Mouse (Mus musculus) heart, embryonic 11.5 days (tissue): ENCODE results near the gene Unkl. TPM values are rescaled to one million over a fixed set of nuclear protein-coding genes. Genes with fewer than 3 reads are reported as not detected.

Source experiments
- ATAC-seq: fragments of 200-750 bp; cut with Nextera tagmentation; replicated peaks from 2 replicates; pipeline ENCODE4 v1.8.0; 2017; ENCODE audit warnings: moderate library complexity; ENCODE audit not compliant: insufficient number of reproducible peaks, low FRiP score, low TSS enrichment
- H3K27ac ChIP-seq: fragments of 300-500 bp; sonication (generic); 2 replicates; pipeline ENCODE4 v1.5.1; 2014; ENCODE audit warnings: mild to moderate bottlenecking, low read depth, low read length
- H3K27me3 ChIP-seq: fragments of 300-500 bp; sonication (generic); 2 replicates; pipeline ENCODE4 v1.6.1; 2014; ENCODE audit warnings: mild to moderate bottlenecking, low read length, mixed read lengths; ENCODE audit not compliant: control insufficient read depth, insufficient read depth
- H3K36me3 ChIP-seq: fragments of 300-500 bp; sonication (generic); 2 replicates; pipeline ENCODE4 v1.6.1; 2014; ENCODE audit warnings: mild to moderate bottlenecking, low read length, moderate library complexity, mixed read lengths; ENCODE audit not compliant: control insufficient read depth, insufficient read depth
- H3K4me1 ChIP-seq: fragments of 300-500 bp; sonication (generic); 2 replicates; pipeline ENCODE4 v1.6.1; 2014; ENCODE audit warnings: low read length; ENCODE audit not compliant: control insufficient read depth, insufficient read depth
- H3K4me2 ChIP-seq: fragments of 300-500 bp; sonication (generic); 2 replicates; pipeline ENCODE4 v1.6.1; 2014; ENCODE audit warnings: mild to moderate bottlenecking, moderate library complexity
- H3K4me3 ChIP-seq: fragments of 300-500 bp; sonication (generic); 2 replicates; pipeline ENCODE4 v1.5.1; 2014; ENCODE audit warnings: low read depth, low read length
- H3K9ac ChIP-seq: fragments of 300-500 bp; sonication (generic); 2 replicates; pipeline ENCODE4 v1.6.1; 2014; ENCODE audit warnings: mild to moderate bottlenecking, low read depth, low read length, moderate library complexity
- H3K9me3 ChIP-seq: fragments of 300-500 bp; sonication (generic); replicated peaks from 2 replicates; pipeline ENCODE4 v1.6.1; 2016; ENCODE audit warnings: low read length; ENCODE audit not compliant: control insufficient read depth
- WGBS: fragments of 180-500 bp; shearing (Covaris S2); extraction: QIAGEN DNeasy Blood & Tissue Kit; methylation state at CpG from one replicate; pipeline ENCODE4 v1.1.7; 2014; ENCODE audit not compliant: insufficient replicate concordance; 5-methylcytosine and 5-hydroxymethylcytosine counted together
- microRNA-seq: library from miRNA; unstranded; fragments of <30 nt; microRNA quantifications from one replicate; pipeline ENCODE4, GENCODE M21; 2016; ENCODE audit warnings: borderline number of aligned reads
- polyA plus RNA-seq: library from polyadenylated mRNA; unstranded; fragments of >200 nt; fragmentation: Nextera tagmentation; extraction: Ambion mirVana; gene quantifications from 2 replicates; pipeline ENCODE4 v1.2.1, GENCODE M21; 2014

Unkl gene
- polyA plus RNA-seq, 1 experiment from 2014 or later: 3.2 TPM

DNA sequence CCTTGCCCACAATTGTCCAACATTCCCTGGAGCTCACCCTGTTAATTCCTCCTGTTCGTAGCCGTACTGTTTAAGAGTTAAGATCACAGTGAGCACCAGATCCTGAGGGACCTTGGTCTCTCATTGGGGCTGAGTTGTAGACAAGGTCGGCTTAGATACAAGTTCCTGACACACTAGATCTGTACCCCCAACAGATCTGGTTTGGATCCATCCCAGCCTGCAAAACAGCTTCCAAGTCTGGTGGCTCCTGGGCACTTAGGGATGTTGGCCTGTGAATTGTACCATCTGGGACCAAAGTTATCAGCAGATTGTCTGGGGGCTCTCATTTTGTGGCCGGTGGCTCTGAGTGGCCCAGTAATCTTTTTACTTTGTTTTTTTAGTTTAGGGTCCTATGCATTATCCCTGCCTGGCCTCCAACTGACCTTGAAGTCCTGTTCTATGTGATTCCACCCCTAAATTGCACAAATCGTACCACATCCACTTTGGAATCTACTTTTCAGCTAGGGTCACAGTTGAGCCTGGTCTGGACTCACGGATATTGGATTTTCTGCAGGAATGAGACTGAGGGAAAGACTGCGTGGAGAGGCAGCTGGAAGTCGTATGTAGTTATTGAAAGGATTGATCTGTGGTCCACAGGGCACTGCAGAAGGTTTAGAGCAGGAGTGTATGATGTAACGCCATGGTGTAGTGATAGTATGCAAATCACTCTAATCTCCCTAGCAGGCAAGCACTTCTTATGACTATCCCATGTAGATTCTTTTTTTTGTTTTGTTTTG, 86.6 kb downstream of the Unkl start, which contains the start of gene Ube2i:
Ube2i (minus strand) TSS at position 52 of the 776 bp plus-strand sequence.
- Histone ChIP-seq H3K9me3 (no peaks in the 10 kb centered on the region), H3K27me3 (no peaks in the 10 kb centered on the region), H3K4me2 (peak within 1 kb of the TSS; percentile 95), H3K27ac (peak within 1 kb of the TSS; percentile 99), H3K9ac (peak within 1 kb of the TSS; percentile 99), H3K4me3 (peak within 1 kb of the TSS; percentile 94), H3K36me3 (no peaks in the 10 kb centered on the region), H3K4me1 (peaks cover 18% of the 10 kb centered on the region)
- WGBS: 80% methylated on average over 9 of the region's 9 CpGs
- ATAC-seq: no peak

DNA sequence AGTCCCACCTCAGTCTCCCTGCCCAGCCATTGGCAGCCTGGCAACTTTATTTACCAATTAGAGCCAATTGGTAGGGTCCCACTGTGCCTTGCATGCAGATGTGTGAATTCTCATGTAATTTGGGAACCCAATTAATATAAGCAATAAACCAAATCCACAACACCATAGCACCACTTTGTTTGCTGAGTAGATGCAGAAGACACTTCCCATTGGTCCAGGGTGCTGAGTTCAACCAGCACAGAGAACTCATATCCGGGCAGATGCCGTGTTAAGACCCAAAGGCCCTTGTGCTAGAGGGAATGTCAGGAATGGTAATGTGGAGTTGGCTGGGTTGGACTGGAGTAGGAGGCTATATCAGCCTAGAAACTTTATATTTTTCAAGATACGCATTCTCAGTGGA, 87.6 kb downstream of the Unkl start:
- Histone ChIP-seq H3K9ac (no peak overlapping the region), H3K36me3 (no peaks in the 10 kb centered on the region), H3K9me3 (no peaks in the 10 kb centered on the region), H3K27me3 (no peaks in the 10 kb centered on the region), H3K4me2 (no peak overlapping the region), H3K4me3 (no peak overlapping the region), H3K4me1 (peaks cover 12% of the 10 kb centered on the region), H3K27ac (no peak overlapping the region)
- no peak for ATAC-seq
- WGBS: 90% methylated on average over 3 of the region's 3 CpGs

DNA sequence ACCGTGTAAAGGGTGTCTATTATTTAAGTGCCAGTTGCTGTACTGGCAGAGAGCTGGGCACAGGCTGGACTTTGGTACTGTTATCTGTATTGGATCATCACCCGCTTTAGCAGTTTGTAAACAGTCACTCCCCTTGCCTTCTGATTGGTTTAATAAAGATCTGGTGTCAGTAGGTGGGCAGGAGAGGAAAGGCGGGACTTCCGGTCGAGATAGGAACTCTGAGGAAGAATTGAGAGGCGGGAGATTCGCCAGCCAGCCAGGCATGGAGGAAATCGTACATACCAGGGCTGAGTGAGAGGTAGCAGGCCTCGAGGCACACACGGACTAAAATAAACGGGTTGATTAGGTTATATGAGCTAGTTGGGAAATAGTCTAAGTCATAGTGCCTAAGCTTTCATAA, 93.9 kb downstream of the Unkl start:
- H3K4me2 ChIP-seq: no peak overlapping the region; the same call in 1 of the 2 replicates
- H3K27me3 ChIP-seq: no peaks in the 10 kb centered on the region
- H3K9me3 ChIP-seq: no peaks in the 10 kb centered on the region
- no peaks in the 10 kb centered on the region for H3K36me3 ChIP-seq
- 0 out of 2 replicates have a peak overlapping the region, but pooled peaks have one; percentile 39 for H3K9ac ChIP-seq
- no peak for ATAC-seq
- H3K27ac ChIP-seq: no peak overlapping the region
- no peak overlapping the region for H3K4me3 ChIP-seq
- 25% methylated on average over 11 of the region's 11 CpGs for WGBS
- no peaks in the 10 kb centered on the region for H3K4me1 ChIP-seq

Small RNA genes within 50 kb of the gene (microRNA-seq; reads per million reads assigned to microRNA genes)
- gene Mir3547: 0.68 reads per million, percentile 4 among the genes with 10 or more reads in this experiment

Other genes with a start within 250 kb of the Unkl start
- 109 and 148 TPM in 2 replicates for gene Jpt2, start 227.7 kb upstream of the Unkl start, polyA plus RNA-seq
- gene Cramp1l, start 172.6 kb upstream of the Unkl start, polyA plus RNA-seq: 6.8 and 8.9 TPM in 2 replicates
- 17.4 and 17.9 TPM in 2 replicates for gene Ift140, start 172.3 kb upstream of the Unkl start, polyA plus RNA-seq
- 14.4 and 18.5 TPM in 2 replicates for gene Tmem204, start 104.8 kb upstream of the Unkl start, polyA plus RNA-seq
- gene Telo2, start 72.4 kb upstream of the Unkl start, polyA plus RNA-seq: 22.1 and 25.4 TPM in 2 replicates
- gene Ptx4, start 67.6 kb upstream of the Unkl start, polyA plus RNA-seq: 0.10 TPM in 1 of 2 replicates, not detected in the other
- gene Clcn7, start 55.0 kb upstream of the Unkl start, polyA plus RNA-seq: 18.9 and 20.4 TPM in 2 replicates
- gene Ccdc154, start 25.9 kb upstream of the Unkl start, polyA plus RNA-seq: not detected in 2 replicates
- gene Gm38655, start 12.9 kb upstream of the Unkl start, polyA plus RNA-seq: 0.17 TPM in 1 of 2 replicates, not detected in the other
- gene BC003965, start 3.8 kb upstream of the Unkl start, polyA plus RNA-seq: 24.6 and 26.7 TPM in 2 replicates
- 22.6 and 25.5 TPM in 2 replicates for gene Gnptg, start 51.7 kb downstream of the Unkl start, polyA plus RNA-seq
- 32.1 and 33.6 TPM in 2 replicates for gene Tsr3, start 51.8 kb downstream of the Unkl start, polyA plus RNA-seq
- 0.35 and 0.63 TPM in 2 replicates for gene Baiap3, start 68.0 kb downstream of the Unkl start, polyA plus RNA-seq
- 471 and 482 TPM in 2 replicates for gene Ube2i, start 86.2 kb downstream of the Unkl start, polyA plus RNA-seq
- not detected in 2 replicates for gene Prss34, start 110.0 kb downstream of the Unkl start, polyA plus RNA-seq
- gene Prss28, start 120.2 kb downstream of the Unkl start, polyA plus RNA-seq: not detected in 2 replicates
- not detected in 2 replicates for gene Prss29, start 130.3 kb downstream of the Unkl start, polyA plus RNA-seq
- not detected in 2 replicates for gene Tpsab1, start 157.2 kb downstream of the Unkl start, polyA plus RNA-seq
- gene Tpsb2, start 177.9 kb downstream of the Unkl start, polyA plus RNA-seq: not detected in 2 replicates
- gene Tpsg1, start 180.9 kb downstream of the Unkl start, polyA plus RNA-seq: 0.69 and 1.6 TPM in 2 replicates
- gene Cacna1h, start 245.4 kb downstream of the Unkl start, polyA plus RNA-seq: 10.3 and 10.6 TPM in 2 replicates